Mouse (Mus musculus) embryo, embryonic 11.5 days (tissue): ENCODE data around the gene Ltc4s.

Experiments
- DNase-seq: peaks from one replicate; pipeline ENCODE4 v3.0.0-alpha.2; 2012; ENCODE audit warnings: low read depth, low spot score

Ltc4s gene

GRCm38 (mm10) chr11:50238324-50238723, at the start of gene Ltc4s:
Gene Ltc4s, minus strand, starts transcription at chr11:50238616.
- no peak for DNase-seq

GRCm38 (mm10) chr11:50286428-50286827, 48.0 kb upstream of the Ltc4s start:
- no peak for DNase-seq

- no peak for DNase-seq
Observed at GRCm38 (mm10) chr11:50285696-50286095, 47.3 kb upstream of the Ltc4s start.

GRCm38 (mm10) chr11:50285263-50285662, 46.8 kb upstream of the Ltc4s start:
- DNase-seq: no peak

GRCm38 (mm10) chr11:50280053-50280452, 41.6 kb upstream of the Ltc4s start:
- no peak for DNase-seq

GRCm38 (mm10) chr11:50279005-50279404, 40.6 kb upstream of the Ltc4s start:
- no peak for DNase-seq

- no peak for DNase-seq
Observed at GRCm38 (mm10) chr11:50277706-50278105, 39.3 kb upstream of the Ltc4s start.

GRCm38 (mm10) chr11:50277025-50277424, 38.6 kb upstream of the Ltc4s start:
- DNase-seq: no peak

- DNase-seq: no peak
Observed at GRCm38 (mm10) chr11:50275568-50276151, 37.2 kb upstream of the Ltc4s start.

- no peak for DNase-seq
Observed at GRCm38 (mm10) chr11:50275077-50275476, 36.7 kb upstream of the Ltc4s start.

GRCm38 (mm10) chr11:50272819-50273218, 34.4 kb upstream of the Ltc4s start:
- DNase-seq: no peak

- no peak for DNase-seq
Observed at GRCm38 (mm10) chr11:50269885-50270284, 31.5 kb upstream of the Ltc4s start.

GRCm38 (mm10) chr11:50269163-50269562, 30.7 kb upstream of the Ltc4s start:
- DNase-seq: no peak

GRCm38 (mm10) chr11:50266997-50267396, 28.6 kb upstream of the Ltc4s start:
- no peak for DNase-seq

GRCm38 (mm10) chr11:50265931-50266330, 27.5 kb upstream of the Ltc4s start:
- DNase-seq: no peak

- DNase-seq: no peak
Observed at GRCm38 (mm10) chr11:50263198-50263597, 24.8 kb upstream of the Ltc4s start.

GRCm38 (mm10) chr11:50262020-50262419, 23.6 kb upstream of the Ltc4s start:
- no peak for DNase-seq

GRCm38 (mm10) chr11:50258310-50258709, 19.9 kb upstream of the Ltc4s start:
- no peak for DNase-seq

- DNase-seq: no peak
Observed at GRCm38 (mm10) chr11:50256615-50257014, 18.2 kb upstream of the Ltc4s start.

- DNase-seq: no peak
Observed at GRCm38 (mm10) chr11:50254010-50254580, 15.7 kb upstream of the Ltc4s start.

- DNase-seq: no peak
Observed at GRCm38 (mm10) chr11:50253393-50253792, 15.0 kb upstream of the Ltc4s start.

- DNase-seq: no peak
Observed at GRCm38 (mm10) chr11:50252684-50253265, 14.4 kb upstream of the Ltc4s start.

GRCm38 (mm10) chr11:50252166-50252565, 13.8 kb upstream of the Ltc4s start:
- DNase-seq: no peak
